Mouse (Mus musculus): ENCODE results near the gene Rabep2. TPM values are rescaled to one million over a fixed set of nuclear protein-coding genes. Genes with fewer than 3 reads are reported as not detected.

Gene Rabep2
- total RNA-seq, 4 experiments from 2014 or later, result 15.6 to 22.1 (median 17.1) TPM

DNA sequence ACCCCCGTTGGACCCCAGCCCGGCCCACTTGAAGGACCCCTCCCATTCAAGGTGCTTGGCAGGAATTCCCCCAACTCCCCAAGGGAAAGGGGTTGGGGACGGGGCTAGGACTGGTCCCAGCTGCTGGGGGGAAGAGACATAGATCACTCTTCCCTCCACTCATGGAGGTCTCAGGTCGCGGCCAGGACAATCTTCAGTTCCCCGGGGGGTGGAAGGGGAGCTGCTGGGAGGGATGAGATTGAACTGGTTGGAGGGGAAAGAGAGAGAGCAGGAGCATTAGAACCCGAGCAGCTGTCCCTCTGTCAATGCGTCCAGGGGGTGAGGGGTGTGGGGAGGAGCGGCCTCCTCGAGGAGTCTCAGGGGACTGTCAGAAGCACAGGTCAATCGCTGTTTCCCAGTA lies 63.4 kb downstream of the Rabep2 start:
- DNase-seq (ENCODE audit: low spot score in 2 of 2), result no peak

DNA sequence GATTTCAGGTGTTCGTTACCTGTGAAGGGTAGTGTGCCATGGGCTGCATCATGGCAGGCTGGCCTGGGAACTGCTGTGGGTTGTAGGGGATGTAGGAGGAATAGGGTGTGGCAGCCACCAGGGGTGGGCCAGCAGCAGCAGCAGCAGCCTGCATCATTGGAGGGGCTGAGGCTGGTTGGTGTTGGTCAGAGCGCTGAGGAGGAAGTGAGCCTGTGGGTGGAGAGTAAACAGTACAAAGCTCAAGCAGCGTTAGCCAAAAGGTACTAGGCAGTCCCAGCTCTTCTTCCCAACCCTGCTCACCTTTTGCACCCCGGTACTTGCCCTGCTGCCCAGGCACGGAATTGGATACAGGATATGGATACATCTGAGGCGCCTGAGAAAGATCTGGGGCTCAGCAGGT lies 65.6 kb downstream of the Rabep2 start:
- no peak for DNase-seq (ENCODE audit: low spot score in 2 of 2)

DNA sequence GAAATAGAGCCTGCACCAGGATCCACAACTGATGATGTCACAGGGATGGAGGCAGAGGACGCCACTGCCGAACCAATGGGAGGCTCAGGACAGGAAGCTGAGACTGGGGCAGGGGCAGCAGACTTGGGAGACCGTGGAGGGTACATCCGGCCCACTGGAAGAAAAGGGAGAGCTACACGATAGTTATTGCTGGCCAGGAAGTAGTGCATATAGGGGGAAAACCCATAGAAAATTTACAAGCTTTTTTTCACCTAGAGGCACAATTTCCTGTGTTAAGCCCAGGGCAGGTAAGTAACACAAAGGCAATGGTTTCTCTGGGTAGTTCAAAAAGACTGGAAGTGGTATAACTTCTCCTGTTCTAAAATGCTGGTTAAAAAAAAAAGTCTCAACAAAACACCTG lies 67.9 kb downstream of the Rabep2 start:
- no peak for DNase-seq (ENCODE audit: low spot score in 2 of 2)

DNA sequence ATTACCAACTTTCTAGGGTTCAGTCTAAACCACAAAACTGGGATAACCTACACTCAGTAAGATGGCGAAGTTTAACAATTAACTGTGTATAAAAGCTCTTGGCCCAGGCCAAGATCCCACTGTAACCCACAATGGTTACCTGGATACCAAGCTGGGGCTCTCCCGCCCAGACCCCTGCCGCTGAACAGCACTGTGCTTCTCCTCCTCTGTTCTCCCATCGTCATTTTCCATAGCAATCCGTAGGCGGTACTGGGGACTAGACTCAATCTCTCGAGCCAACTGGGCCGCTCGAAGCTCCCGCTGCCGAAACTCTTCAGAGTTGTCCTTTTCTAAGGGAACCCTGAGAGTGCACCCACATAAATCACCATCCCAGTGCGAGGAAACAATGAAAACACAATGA lies 69.4 kb downstream of the Rabep2 start:
- no peak for DNase-seq (ENCODE audit: low spot score in 2 of 2)

Other genes with a start within 250 kb of the Rabep2 start
- gene Xpo6, start 228.3 kb upstream of the Rabep2 start, total RNA-seq (2022), result 10 to 100 TPM; 89.1 to 99.7 (median 96.2) TPM
- 10 to 100 TPM; 56.4 to 75.1 (median 65.6) TPM for gene Sbk1, start 156.1 kb upstream of the Rabep2 start, total RNA-seq (2022)
- gene Lat, start 59.2 kb upstream of the Rabep2 start, total RNA-seq (2022), result 1 to 10 TPM in 3 of 4 experiments, under 1 TPM in 1; 0.98 to 2.5 (median 1.7) TPM
- 100 to 1,000 TPM in 1 of 4 experiments, 10 to 100 TPM in 3; 84.2 to 104 (median 93.7) TPM for gene Spns1, start 51.3 kb upstream of the Rabep2 start, total RNA-seq (2022)
- gene Nfatc2ip, start 32.0 kb upstream of the Rabep2 start, total RNA-seq (2022), result 1 to 10 TPM; 5.2 to 8.0 (median 6.2) TPM
- gene Cd19, start 13.9 kb upstream of the Rabep2 start, total RNA-seq (2022), result not detected
- 1 to 10 TPM in 3 of 4 experiments, under 1 TPM in 1; 0.99 to 5.6 (median 1.2) TPM for gene Atp2a1, start 34.3 kb downstream of the Rabep2 start, total RNA-seq (2022)
- gene Sh2b1, start 46.7 kb downstream of the Rabep2 start, total RNA-seq (2022), result 10 to 100 TPM; 66.0 to 70.3 (median 67.3) TPM
- 10 to 100 TPM; 68.9 to 84.1 (median 80.1) TPM for gene Tufm, start 58.6 kb downstream of the Rabep2 start, total RNA-seq (2022)
- gene Atxn2l, start 74.7 kb downstream of the Rabep2 start, total RNA-seq (2022), result 100 to 1,000 TPM; 113 to 133 (median 125) TPM
- gene Eif3c, start 137.7 kb downstream of the Rabep2 start, total RNA-seq (2022), result 100 to 1,000 TPM; 166 to 196 (median 174) TPM
- gene Apobr, start 156.2 kb downstream of the Rabep2 start, total RNA-seq (2022), result 1 to 10 TPM in 2 of 4 experiments, under 1 TPM in 2; 0.41 to 3.3 (median 1.6) TPM
- 10 to 100 TPM; 31.7 to 46.5 (median 42.0) TPM for gene Cln3, start 157.1 kb downstream of the Rabep2 start, total RNA-seq (2022)
- gene Il27, start 166.2 kb downstream of the Rabep2 start, total RNA-seq (2022), result not detected
- gene Nupr1, start 202.1 kb downstream of the Rabep2 start, total RNA-seq (2022), result 10 to 100 TPM; 10.4 to 15.3 (median 13.2) TPM
- gene Sgf29, start 220.6 kb downstream of the Rabep2 start, total RNA-seq (2022), result 10 to 100 TPM; 21.7 to 34.8 (median 33.7) TPM
- 10 to 100 TPM in 1 of 4 experiments, 1 to 10 TPM in 3; 6.6 to 13.0 (median 8.6) TPM for gene Sult1a1, start 247.7 kb downstream of the Rabep2 start, total RNA-seq (2022)

Data from layer of hippocampus, adult 8-10 months (tissue).